Mouse (Mus musculus): ENCODE measurements around the gene Lenep. TPM values are rescaled to one million over a fixed set of nuclear protein-coding genes. Genes with fewer than 3 reads are reported as not detected.

Lenep gene
- polyA plus RNA-seq (2012; rRNA removed; ENCODE audit: low replicate concordance): not detected in 2 replicates

DNA sequence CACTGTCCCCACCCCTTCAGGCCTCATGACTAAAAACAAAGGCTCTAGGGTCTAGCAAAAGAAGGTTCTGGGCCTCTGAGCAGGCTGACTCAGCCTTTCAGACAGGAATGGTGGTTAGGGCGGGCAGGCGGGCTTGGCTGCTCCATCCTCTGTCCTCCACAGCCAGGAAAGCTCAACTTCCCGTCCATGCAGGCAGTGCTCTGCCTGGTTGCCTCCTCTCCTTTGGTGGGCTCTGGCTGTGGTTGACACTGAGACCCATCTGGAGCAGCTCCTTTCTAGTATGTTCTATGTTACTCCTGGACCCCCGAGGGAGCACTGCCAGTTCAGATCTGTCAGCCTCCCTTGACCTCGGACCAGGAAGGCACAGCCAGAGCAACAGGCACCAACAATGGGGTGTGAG lies at the start of gene Lenep:
Gene Lenep (minus strand): TSS at position 101 of the 400 bp plus-strand sequence.

DNA sequence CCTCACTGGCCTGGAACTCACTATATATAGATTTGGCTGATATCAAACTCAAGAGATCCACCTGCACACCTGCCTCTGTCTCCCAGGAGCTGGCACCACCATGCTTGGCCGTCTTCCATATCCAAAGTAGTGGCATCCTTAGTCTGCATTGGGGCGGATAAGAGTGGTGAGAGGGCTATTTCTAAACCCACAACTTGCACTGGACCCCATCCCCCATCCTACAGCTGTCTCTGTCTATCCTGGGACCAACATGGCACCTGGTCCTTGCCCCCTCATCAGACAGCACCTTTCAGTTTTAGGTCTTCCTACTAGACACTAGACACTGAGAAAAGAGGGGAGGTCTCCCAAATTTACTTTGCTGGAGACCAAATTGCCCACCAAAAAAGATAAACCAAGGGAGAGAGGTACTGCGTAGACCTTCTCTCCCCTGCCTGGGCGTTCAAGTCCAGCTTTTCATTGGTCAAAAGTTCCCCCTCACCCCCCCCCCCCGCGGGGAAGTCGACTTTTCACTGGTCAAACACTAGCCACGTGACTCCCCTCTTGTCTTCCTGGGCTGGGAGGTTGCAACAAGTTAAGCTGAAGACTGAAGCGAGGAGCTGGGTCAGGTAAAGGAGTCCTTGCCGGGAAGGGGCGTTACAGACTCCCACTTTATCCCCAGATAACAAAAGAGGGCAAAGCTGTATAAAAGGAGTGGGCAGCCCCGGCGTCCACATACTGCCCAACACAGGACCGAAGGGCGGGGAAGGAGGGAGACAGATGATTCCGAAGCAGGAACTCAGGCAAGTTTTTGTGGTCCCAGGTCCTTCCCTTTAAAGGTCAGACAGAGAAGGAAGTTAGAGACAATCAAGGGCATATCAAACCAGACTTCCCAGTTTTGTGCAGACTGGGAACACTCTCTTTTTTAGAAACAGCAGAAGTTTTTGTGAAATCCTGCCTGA lies 33.9 kb upstream of the Lenep start, which contains the start of gene Pbxip1:
Gene Pbxip1 (plus strand): TSS at position 531 of the 938 bp plus-strand sequence.

DNA sequence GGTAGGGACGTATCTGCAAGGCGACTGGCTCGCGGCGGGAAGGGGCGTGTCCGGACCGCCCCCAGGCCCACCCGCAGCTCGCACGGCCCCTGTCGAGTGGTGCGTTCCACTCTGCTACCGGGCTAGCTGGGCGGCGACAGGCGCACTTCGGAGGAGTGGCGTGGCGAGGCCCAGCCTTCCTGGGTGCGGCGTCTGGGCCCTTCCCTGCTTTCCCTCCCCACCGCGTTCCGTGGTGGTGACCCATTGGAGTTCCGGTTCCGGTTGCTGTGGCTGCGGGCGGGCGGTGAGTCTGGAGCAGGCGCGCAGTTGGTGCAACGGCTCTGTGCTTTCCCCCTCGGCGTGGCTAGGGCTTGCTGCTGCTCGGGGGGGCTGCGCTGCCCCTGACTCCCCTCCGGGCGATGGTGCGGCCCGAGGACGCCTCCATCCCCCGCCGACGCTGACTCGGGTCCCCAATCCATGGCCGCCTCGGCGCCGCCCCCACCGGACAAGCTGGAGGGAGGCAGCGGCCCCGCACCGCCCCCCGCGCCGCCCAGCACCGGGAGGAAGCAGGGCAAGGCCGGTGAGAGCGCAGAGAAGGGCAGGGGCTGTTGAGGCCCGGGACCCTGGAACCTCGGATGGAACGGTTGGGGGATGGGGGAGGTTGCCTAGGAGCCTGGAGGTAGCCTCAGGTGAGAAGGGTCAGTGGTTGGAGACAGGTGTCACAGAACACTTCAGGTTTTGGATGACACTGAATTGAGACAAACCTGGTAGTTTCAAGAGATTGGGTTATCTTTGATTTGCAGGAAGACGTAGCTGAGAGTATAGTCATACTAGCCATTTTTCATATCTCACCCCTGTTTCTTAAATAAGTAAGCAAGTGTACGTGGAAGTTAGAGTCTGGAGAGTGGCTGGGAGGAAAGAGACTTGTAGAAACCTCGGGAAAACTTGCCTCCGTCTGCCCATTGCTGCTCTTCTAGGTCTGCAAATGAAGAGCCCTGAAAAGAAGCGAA lies 27.9 kb upstream of the Lenep start, which contains the start of gene Pygo2:
Gene Pygo2 (plus strand): TSS at position 44 of the 989 bp plus-strand sequence.

DNA sequence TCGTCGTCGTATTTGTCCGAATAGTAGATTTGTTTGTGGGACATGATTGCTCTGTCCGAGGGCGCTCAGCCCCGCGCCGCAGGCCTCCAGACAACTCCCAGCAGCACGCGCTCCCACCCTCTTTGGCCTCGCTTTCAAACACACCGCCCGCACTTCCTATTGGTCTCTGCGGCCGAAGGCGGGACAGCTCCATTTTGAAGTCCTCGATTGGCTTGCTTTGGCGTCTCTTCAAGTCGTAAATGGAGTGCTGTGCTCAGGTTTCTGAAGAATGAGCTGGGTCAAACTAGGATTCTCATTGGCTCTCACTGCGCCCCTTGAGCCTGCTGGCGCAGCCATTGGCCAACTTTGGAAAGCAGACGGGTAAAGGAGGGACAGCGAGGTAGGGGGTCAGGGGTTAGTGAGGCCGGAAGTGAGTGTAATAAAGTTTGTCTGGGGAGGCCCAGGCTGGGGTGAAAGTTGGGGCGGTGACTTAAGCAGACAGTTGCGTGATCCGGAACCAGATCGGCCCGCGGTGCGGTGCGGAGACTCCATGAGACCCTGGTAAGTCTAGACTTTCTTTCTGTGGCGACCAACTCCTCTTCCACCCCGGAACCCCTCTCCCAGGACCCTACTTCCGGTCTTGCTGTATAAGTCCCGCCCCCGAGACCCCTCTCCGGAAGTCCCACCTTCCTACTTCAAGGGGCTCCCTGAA lies 15.7 kb upstream of the Lenep start, which contains the start of the genes Cks1b and Shc1:
Gene Cks1b (minus strand): TSS at position 214 of the 691 bp plus-strand sequence.
Gene Shc1 (plus strand): TSS at position 274 of the 691 bp plus-strand sequence.

DNA sequence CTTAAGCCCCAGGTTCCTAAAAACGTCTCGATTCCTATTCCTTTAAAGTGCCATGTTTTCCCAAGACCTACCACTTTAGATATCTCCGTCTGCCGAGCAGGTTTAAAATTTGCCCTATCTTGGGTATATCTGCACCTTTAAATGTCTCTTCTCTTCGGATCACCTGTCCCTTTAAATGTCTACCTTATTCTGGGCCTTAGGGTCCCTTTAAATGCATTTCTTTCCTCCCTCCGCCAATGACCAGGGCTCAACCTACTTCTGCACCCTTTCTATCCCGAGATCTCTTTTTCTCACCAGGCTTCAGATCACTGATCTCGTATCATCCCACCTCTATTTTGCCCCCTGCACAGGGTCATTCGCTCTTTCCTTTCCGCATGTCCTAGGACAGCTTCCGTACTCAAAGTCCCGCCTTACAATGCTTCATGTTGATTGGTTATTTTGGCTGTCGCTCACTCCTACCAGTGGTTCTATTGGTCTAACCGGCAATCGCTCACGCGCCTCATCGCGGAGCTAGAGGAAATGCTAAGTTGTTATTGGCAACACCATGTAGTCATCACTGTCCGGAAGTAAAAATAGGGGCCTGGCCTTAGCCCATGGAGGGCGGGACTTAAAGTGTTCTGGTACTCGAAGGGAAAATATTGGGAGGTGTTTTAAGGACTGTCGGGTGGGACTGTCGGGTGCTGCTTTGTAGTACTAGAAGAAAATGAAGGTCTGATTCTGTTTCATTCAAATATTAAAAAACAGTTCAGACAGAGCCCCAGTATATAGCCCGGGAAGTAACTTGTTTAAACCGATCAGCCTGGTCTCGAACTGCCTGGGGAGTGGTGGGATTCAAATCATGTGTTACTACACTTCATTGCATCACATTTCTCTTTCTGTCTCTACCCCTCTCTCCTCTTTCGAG lies 9.1 kb upstream of the Lenep start, which contains the start of gene Flad1:
Gene Flad1 (minus strand): TSS at position 381 of the 904 bp plus-strand sequence.

DNA sequence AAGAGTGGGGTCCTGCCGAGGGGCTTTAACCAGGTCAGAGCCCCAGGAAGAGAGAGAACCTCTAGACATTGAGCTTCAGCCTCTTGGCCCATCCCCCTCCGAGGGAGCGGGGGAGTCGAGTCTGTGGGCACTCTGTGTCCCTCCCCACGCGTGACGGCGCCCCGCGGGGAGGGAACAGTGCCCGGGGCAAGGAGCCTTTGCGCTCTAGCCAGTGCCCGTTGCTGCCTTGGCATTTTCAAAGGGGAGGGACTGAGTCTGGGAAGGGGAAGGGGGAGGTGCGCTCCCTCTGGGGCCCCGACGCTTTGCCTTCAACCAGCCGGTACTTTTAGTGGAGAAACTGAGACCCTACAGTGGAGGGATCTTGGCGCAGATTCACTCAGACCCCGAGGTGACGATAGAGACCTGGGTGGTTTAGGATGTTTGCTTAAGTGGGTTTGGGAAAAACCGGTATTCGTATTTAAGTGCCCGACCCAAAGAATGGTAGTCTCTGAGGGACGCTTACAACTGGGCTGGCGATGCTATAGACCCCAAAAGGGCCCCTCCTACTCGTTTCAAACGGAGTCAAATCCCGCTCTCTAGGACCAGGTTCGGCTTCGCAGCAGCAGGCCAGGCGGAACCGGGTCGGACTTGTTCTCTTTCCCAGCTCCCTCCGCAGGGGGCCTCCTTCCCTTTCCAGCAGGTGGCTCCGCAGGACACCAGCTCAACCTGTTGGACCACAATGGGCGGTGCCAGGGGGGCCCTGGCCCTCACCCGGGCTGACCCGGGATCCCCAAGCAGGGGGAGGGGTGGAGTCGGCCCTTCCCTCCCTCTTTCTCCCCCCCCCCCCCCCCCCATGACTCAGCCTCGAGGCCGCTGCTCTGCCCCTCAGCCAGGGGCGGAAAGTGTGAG lies 8.3 kb downstream of the Lenep start, which contains the start of gene Zbtb7b:
Gene Zbtb7b (minus strand): TSS at position 771 of the 888 bp plus-strand sequence.

DNA sequence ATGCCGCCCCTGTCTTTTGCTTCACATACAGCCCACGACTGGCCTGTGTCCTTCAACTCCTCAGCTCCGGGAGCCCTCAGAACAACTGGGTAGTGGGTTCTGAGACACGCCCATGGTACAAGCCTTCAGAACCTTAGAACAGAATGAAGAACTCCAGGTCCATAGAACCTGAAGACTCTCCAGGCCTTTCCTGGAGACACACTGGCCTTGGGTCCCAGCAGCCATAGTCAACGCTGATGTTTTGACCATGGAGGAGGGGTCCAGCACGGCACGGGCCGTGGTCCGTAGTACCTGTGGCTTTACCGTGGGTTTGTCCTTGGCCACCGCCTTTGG lies 37.5 kb downstream of the Lenep start, which contains the start of gene Dcst1:
Gene Dcst1 (minus strand): TSS at position 101 of the 333 bp plus-strand sequence.

DNA sequence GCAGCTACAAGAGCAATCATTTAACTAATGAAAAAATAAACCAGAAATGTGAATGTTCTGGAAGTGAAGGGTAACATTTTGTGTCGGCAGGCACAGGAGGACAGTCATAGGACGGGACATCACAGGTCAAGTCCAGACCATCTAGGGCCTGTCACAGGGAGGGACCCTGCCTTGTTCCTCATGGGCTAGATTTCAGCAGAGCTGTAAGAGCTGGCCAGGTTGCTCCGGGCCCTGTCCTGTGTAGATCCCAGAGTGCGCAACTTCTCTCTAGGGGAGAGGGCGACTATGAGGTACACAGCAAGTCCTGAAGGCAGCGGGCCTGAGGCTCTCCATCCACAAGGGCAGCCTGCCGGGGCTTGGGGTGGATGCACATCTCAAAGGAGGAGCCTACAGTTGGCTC lies 40.9 kb downstream of the Lenep start, which contains the start of gene Dcst2:
Gene Dcst2 (plus strand): TSS at position 301 of the 400 bp plus-strand sequence.

Other genes starting within 250 kb of the Lenep start
- gene Hcn3, start 242.6 kb downstream of the Lenep start, polyA plus RNA-seq (2012; rRNA removed; ENCODE audit: low replicate concordance): 0.38 and 1.6 TPM in 2 replicates
- 19.8 and 20.8 TPM in 2 replicates for gene Clk2, start 238.0 kb downstream of the Lenep start, polyA plus RNA-seq (2012; rRNA removed; ENCODE audit: low replicate concordance)
- gene Scamp3, start 225.3 kb downstream of the Lenep start, polyA plus RNA-seq (2012; rRNA removed; ENCODE audit: low replicate concordance): 128 and 132 TPM in 2 replicates
- 26.9 and 30.9 TPM in 2 replicates for gene Fam189b, start 219.7 kb downstream of the Lenep start, polyA plus RNA-seq (2012; rRNA removed; ENCODE audit: low replicate concordance)
- gene Gba, start 199.9 kb downstream of the Lenep start, polyA plus RNA-seq (2012; rRNA removed; ENCODE audit: low replicate concordance): 27.8 and 49.9 TPM in 2 replicates
- 8.4 and 15.4 TPM in 2 replicates for gene Thbs3, start 187.6 kb downstream of the Lenep start, polyA plus RNA-seq (2012; rRNA removed; ENCODE audit: low replicate concordance)
- 192 and 239 TPM in 2 replicates for gene Mtx1, start 175.7 kb downstream of the Lenep start, polyA plus RNA-seq (2012; rRNA removed; ENCODE audit: low replicate concordance)
- gene Muc1, start 173.7 kb downstream of the Lenep start, polyA plus RNA-seq (2012; rRNA removed; ENCODE audit: low replicate concordance): 1.1 and 80.2 TPM in 2 replicates
- 340 and 345 TPM in 2 replicates for gene Krtcap2, start 156.8 kb downstream of the Lenep start, polyA plus RNA-seq (2012; rRNA removed; ENCODE audit: low replicate concordance)
- gene Trim46, start 156.5 kb downstream of the Lenep start, polyA plus RNA-seq (2012; rRNA removed; ENCODE audit: low replicate concordance): 2.8 and 16.7 TPM in 2 replicates
- 370 and 590 TPM in 2 replicates for gene Dpm3, start 143.4 kb downstream of the Lenep start, polyA plus RNA-seq (2012; rRNA removed; ENCODE audit: low replicate concordance)
- gene Slc50a1, start 132.2 kb downstream of the Lenep start, polyA plus RNA-seq (2012; rRNA removed; ENCODE audit: low replicate concordance): 90.2 and 159 TPM in 2 replicates
- 59.5 and 87.8 TPM in 2 replicates for gene Efna1, start 121.7 kb downstream of the Lenep start, polyA plus RNA-seq (2012; rRNA removed; ENCODE audit: low replicate concordance)
- gene Efna3, start 79.8 kb downstream of the Lenep start, polyA plus RNA-seq (2012; rRNA removed; ENCODE audit: low replicate concordance): 8.2 and 18.7 TPM in 2 replicates
- gene Efna4, start 64.8 kb downstream of the Lenep start, polyA plus RNA-seq (2012; rRNA removed; ENCODE audit: low replicate concordance): 14.7 and 32.5 TPM in 2 replicates
- 77.9 and 91.6 TPM in 2 replicates for gene Adam15, start 52.8 kb downstream of the Lenep start, polyA plus RNA-seq (2012; rRNA removed; ENCODE audit: low replicate concordance)
- gene Dcst2, start 40.8 kb downstream of the Lenep start, polyA plus RNA-seq (2012; rRNA removed; ENCODE audit: low replicate concordance): 2.5 TPM in 2 replicates
- 5.1 and 8.6 TPM in 2 replicates for gene Dcst1, start 37.5 kb downstream of the Lenep start, polyA plus RNA-seq (2012; rRNA removed; ENCODE audit: low replicate concordance)
- gene Zbtb7b, start 8.0 kb downstream of the Lenep start, polyA plus RNA-seq (2012; rRNA removed; ENCODE audit: low replicate concordance): 153 and 200 TPM in 2 replicates
- 38.8 and 45.1 TPM in 2 replicates for gene Flad1, start 9.1 kb upstream of the Lenep start, polyA plus RNA-seq (2012; rRNA removed; ENCODE audit: low replicate concordance)
- 7.2 and 7.6 TPM in 2 replicates for gene Cks1b, start 15.6 kb upstream of the Lenep start, polyA plus RNA-seq (2012; rRNA removed; ENCODE audit: low replicate concordance)
- gene Shc1, start 15.7 kb upstream of the Lenep start, polyA plus RNA-seq (2012; rRNA removed; ENCODE audit: low replicate concordance): 43.8 and 52.6 TPM in 2 replicates
- gene Pygo2, start 27.4 kb upstream of the Lenep start, polyA plus RNA-seq (2012; rRNA removed; ENCODE audit: low replicate concordance): 79.8 and 157 TPM in 2 replicates
- gene Pbxip1, start 33.9 kb upstream of the Lenep start, polyA plus RNA-seq (2012; rRNA removed; ENCODE audit: low replicate concordance): 34.4 and 41.9 TPM in 2 replicates
- 9.4 and 15.8 TPM in 2 replicates for gene Pmvk, start 51.7 kb upstream of the Lenep start, polyA plus RNA-seq (2012; rRNA removed; ENCODE audit: low replicate concordance)
- gene Kcnn3, start 117.4 kb upstream of the Lenep start, polyA plus RNA-seq (2012; rRNA removed; ENCODE audit: low replicate concordance): 2.0 and 5.3 TPM in 2 replicates